Mouse (Mus musculus) ovary, adult 18-20 months (tissue): ENCODE data around the gene Atg9a.
"Not testable (repeated sequence)": the region's sequence is repeated elsewhere in the genome, so short reads cannot be mapped to it uniquely, and the experiment has no call there.

Experiments
- DNase-seq: peaks from one replicate; pipeline ENCODE4 v3.0.0; 2022; ENCODE audit warnings: low spot score, mixed read lengths

Gene Atg9a

GRCm38 (mm10) chr1:75191622-75192402 lies at the start of gene Atg9a, which contains the start of gene Ankzf1:
Gene Atg9a, minus strand, starts transcription at chr1:75192196.
Gene Ankzf1, plus strand, starts transcription at chr1:75192151.
- peak; percentile 98 for DNase-seq

- DNase-seq, result no peak
Observed at GRCm38 (mm10) chr1:75239591-75239990, 47.6 kb upstream of the Atg9a start.

DNA sequence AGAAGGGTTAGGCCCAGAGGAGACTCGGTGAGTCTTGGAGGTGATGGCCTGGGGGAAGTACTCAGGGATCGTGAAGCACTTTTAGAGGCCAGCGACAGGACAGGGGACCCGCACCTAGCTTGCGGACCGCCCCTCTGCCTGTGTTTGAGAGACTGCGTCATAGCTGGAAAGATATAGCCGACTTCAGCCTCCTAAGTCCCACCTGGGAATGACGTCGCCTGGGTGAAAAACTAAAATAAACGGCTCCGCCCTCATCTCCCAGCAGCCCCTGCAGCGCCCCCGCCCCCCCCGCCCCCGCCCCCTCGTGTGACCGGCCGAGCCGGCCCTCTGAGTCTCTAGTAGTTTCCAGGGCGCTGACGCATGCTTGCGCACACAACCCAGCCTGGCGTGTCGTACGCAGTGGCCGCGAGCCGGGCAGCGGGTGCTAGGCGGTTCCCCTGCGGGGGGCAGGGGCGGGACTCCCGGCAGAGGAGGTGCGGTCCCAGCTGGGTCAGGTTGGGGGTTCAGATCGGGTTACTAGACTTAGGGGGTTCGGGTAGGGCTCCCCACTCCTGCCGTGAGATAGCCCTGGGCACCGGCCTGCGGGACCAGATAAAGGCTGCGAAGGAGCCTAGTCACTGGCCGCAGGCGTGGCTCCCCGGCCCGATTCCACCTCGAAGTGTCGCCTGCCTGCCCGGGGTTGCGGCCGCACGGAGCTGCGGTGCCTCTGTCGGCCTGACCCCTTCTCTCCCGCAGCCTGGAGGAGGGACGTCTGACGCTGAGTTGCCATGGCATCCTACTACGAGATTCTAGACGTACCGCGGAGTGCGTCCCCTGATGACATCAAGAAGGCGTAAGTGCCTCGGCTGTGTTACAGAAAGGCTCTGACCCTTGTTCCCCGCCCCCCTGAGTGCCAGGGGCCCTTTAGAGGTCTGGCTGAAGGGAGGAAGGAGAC lies 44.4 kb upstream of the Atg9a start, which contains the start of gene Dnajb2:
Gene Dnajb2 (plus strand): TSS at position 290 of the 934 bp plus-strand sequence.
- DNase-seq, result peak; percentile 84

GRCm38 (mm10) chr1:75234606-75235005 lies 42.6 kb upstream of the Atg9a start:
- DNase-seq, result no peak

GRCm38 (mm10) chr1:75232489-75232888 lies 40.5 kb upstream of the Atg9a start:
- not testable (repeated sequence) for DNase-seq

DNA sequence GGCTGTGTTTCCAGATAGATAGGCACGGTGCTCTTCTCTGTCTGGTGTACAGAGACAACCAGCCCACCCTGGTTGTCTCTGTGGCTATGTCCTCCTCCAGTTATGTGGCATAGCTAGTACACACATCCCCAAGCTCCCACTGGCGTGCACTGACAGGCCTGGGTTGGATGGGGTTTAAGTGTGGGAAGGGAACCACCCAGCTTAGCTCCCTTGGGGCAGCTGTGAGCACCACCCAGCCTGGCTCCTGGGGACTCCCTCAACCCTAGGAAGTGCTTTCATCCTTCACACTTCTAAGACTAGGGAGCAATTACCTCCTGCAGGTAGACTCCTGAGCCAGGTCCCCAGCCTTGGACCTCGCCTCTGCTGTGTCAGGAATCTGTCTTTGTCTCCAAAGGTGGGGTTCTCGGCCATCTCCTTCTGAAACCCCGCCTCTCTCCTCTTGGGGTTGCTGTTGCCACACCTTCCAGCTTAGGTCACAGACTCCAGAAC lies 39.7 kb upstream of the Atg9a start, which contains the start of gene A630095N17Rik:
Gene A630095N17Rik (minus strand): TSS at position 439 of the 489 bp plus-strand sequence.
- DNase-seq, result no peak

GRCm38 (mm10) chr1:75231224-75231623 lies 39.2 kb upstream of the Atg9a start:
- no peak for DNase-seq

DNA sequence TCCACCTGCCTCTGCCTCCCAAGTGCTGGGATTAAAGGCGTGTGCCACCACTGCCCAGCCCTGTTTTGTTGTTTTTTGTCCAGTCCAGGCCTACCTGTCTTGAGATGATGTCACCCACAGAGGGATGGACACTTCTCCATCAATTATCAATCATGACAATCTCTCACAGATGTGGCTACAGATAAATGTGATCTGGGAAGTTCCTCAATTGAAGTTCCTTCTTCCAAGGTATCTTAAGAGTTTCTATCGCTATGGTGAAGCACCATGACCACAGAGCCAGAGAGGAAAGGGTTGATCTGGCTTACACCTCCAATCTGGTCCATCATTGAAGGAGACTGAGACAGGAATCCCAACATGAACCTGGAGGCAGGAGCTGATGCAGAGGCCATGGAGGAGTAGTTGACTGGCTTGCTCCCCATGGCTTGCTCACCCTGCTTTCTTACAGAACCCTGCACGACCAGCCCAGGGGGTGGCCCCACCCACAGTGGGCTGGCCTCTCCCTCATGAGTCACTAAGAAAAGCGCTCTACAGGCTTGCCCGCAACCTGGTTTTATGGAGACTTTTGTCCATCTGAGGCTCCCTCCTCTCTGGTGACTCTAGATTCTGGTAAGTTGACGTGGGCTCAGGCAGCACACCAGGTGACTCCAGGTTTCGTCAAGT lies 38.5 kb upstream of the Atg9a start:
- DNase-seq, result no peak

DNA sequence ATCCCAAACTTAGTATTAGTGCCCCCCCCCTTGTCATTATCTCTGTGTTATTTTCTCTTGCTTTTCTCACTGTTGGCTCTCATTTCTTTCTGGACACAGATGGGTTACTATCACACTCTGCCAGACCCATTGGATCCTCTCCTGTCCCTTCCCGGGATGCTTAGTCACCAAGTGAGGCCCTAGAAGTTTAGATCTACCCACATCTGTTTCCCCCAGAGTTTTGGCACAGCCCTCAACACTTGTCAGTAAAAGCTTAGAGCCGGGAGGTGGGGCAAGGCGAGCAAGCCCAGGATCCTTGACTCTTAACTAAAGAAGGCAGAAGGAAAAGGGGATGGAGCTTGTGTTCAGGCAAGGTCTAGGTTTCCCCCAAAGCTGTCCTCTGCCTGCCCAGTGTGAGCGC lies 37.2 kb upstream of the Atg9a start:
- no peak for DNase-seq

DNA sequence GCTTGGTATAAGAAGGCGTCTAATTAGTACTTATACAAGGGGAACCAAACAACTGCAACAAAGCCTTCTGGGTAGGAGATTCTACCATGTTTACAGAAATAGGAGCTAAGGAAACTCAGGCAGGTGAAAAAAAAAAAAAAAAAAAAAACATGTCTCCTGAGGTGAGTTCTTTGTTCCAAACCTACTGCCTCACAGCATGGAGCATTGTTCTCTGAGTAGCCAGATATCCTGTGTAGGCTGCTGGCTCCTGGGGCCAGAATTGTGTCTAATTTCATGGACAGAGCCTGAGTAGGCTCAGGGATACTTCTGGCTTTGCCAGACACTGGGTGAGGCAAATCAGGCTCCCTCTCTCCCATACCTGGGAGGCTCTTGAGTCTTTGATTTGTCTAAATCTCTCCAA lies 35.7 kb upstream of the Atg9a start:
- DNase-seq, result no peak

DNA sequence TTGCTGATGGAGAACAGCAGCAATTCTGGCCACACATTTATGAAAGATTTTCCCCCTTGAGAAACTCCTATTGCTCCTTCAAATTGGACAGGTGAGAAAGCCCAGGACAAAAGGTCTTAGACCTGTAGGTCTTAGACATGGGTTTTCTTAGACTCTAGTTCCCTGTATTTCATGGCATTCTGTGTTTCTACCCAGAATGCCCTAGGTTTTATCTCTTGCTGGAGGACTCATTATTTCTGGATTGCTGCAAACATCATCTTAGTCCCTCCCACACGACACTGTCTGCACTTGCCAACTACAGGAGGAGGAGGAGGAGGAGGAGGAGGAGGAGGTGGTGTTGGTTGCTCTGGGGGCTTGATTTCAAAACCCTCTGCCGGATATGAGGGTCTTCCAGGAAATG lies 34.1 kb upstream of the Atg9a start:
- DNase-seq, result no peak

- no peak for DNase-seq
Observed at GRCm38 (mm10) chr1:75225473-75225872, 33.5 kb upstream of the Atg9a start.

DNA sequence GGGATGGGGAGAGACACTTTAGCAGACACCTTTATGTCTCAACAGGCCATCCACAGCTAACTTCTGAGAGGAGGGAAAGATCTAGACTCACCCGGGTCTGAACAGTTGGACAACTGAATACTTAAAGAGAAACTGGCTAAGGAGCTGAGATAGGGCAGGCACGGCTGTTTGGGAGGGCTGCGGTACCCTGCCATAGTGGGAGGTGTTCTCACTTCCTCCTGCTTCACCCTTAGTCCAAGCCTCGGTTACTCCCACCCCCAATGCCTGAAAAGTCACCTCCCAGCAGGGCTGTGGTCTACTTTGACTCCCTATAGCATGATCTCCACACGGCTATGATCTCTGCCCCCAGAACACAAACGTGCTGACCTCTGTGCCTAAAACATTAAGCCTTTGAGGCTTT lies 31.5 kb upstream of the Atg9a start:
- DNase-seq, result no peak

GRCm38 (mm10) chr1:75222926-75223325 lies 30.9 kb upstream of the Atg9a start:
- DNase-seq, result no peak

GRCm38 (mm10) chr1:75221538-75221937 lies 29.5 kb upstream of the Atg9a start:
- no peak for DNase-seq

DNA sequence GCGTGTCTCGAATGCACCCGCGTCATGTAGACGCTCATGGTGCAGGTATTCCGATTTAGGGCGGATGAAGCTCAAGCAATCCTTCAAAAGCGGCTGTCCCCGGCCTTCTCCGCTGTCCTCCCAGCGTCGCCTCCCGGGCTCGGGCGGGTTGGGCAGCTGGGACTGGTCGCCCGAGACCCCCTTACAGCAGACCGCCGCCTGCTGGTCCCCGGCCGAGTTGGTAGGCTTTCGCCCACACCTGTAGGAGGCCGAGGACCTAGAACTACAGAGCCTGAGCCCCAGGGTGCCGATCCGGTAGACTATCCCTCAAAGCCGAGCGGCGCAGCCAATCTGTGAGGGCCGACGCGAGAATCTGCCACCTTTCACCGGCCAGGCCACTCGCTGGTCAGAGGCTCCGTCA lies 27.5 kb upstream of the Atg9a start, which contains the start of gene Tuba4a:
Gene Tuba4a (minus strand): TSS at position 335 of the 400 bp plus-strand sequence.
- no peak for DNase-seq

- DNase-seq, result peak; percentile 74
Observed at GRCm38 (mm10) chr1:75219078-75219477, 27.1 kb upstream of the Atg9a start.

- DNase-seq, result no peak
Observed at GRCm38 (mm10) chr1:75218227-75219001, 26.4 kb upstream of the Atg9a start.

DNA sequence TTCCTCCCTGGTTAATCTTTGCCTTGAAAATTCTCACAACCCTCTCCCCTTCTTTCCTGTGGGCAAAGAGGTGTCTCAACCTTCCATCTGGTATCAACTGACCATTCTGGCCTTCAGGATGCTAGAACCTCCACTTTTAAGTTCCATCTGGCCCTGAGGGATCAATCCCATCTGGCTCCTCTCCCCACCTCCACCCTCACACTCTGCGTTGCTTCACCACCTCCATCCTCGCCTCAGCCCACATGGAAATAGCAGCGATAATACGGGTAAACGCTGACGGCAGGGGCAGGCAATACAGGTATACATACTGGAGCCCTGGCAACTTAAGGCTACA lies 25.9 kb upstream of the Atg9a start:
- no peak for DNase-seq

DNA sequence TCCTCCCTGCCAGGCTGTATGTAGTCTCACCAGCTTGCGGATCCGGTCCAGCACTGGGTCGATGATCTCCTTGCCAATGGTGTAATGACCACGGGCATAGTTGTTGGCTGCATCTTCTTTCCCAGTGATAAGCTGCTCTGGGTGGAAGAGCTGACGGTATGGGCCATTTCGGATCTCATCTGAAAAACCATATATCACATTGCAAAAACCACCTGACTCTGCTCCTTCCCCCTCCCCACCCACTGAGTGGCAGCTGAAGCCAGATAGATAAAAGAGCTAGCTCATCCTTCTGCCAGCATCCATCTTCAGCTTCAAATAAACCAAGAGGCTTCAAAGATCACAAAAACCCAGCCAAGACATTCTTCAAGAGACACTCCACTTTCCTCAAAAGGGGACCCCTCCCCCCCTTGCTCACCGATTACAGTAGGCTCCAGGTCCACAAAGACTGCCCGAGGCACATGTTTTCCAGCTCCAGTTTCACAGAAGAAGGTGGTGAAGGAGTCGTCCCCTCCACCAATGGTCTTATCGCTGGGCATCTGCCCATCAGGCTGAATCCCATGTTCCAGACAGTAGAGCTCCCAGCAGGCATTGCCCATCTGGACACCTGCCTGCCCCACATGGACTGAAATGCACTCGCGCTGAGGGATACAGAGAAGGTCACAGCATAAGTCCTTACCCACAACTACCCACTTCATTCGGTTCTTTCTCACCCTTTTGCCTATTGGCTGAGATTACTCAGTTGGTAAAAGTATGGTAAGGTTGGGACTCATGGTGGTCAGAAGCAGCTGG lies 25.0 kb upstream of the Atg9a start:
- no peak for DNase-seq
